8 mouse cellular contexts compared by ENCODE assay signal in genomic region chr3:19894630-19895578, GRCm38 (mm10).
DNase-seq lines count a peak whose midpoint lies in the region; ATAC-seq lines count a peak whose summit lies in the region.

No protein-coding gene starts in this region.

- peak; percentile 98 to 100 for ATAC-seq in hematopoietic stem cell, adult 5-6 weeks (replicated peaks in 1 of 2; ENCODE audit: insufficient read depth in 1 of 2, low FRiP score in 2 of 2, low TSS enrichment in 1 of 2, low read depth in 1 of 2, poor library complexity in 2 of 2, severe bottlenecking in 2 of 2)
- ATAC-seq in lung, embryonic 16.5 days (ENCODE audit: low read depth) = peak; percentile 100

- H3K9ac ChIP-seq in lung, embryonic 16.5 days (ENCODE audit: low read length) = peak overlapping the region; percentile 94

- peak overlapping the region; percentile 87 for H3K4me2 ChIP-seq in lung, embryonic 16.5 days (ENCODE audit: low read depth, low read length)

- peaks cover 12% of the 10 kb centered on the region for H3K4me1 ChIP-seq in lung, embryonic 16.5 days (replicated peaks; ENCODE audit: control insufficient read depth, insufficient read depth, low read length)

- H3K27ac ChIP-seq in lung, embryonic 16.5 days (ENCODE audit: low read length) = peak overlapping the region; percentile 82

- peak; percentile 89 for DNase-seq in MEL-GATA-1-ER (ENCODE audit: extremely low read depth, low read depth)
- peak; percentile 95 for DNase-seq in cerebellum, adult 8-10 months
- peak; percentile 95 for DNase-seq in forelimb bud, embryonic 11.5 days (ENCODE audit: low read depth, low spot score)
- DNase-seq in layer of hippocampus, adult 9-10 months (ENCODE audit: low spot score) = peak; percentile 97
- DNase-seq in ovary, postnatal 10 days (ENCODE audit: low spot score) = peak; percentile 77
- peak; percentile 89 to 94 for DNase-seq in thymus, postnatal 10 days (ENCODE audit: low spot score in 2 of 2)

- H3K9me3 ChIP-seq in lung, embryonic 16.5 days (ENCODE audit: control insufficient read depth, low read length) = no peaks in the 10 kb centered on the region

- peak overlapping the region; percentile 87 for H3K4me3 ChIP-seq in lung, embryonic 16.5 days (ENCODE audit: low read length)

- WGBS in lung, embryonic 16.5 days = under 1% methylated on average over 61 of the region's 68 CpGs

- no peaks in the 10 kb centered on the region for H3K27me3 ChIP-seq in lung, embryonic 16.5 days (ENCODE audit: control insufficient read depth, insufficient read depth, low read depth, low read length)

- peaks cover 8% of the 10 kb centered on the region for H3K36me3 ChIP-seq in lung, embryonic 16.5 days (ENCODE audit: control insufficient read depth, insufficient read depth, low read length)

Comparison
In these comparisons a context has a peak if more than half of its experiments do, and no peak if none do; other contexts are left out.
1. Peak in every context shown above with its lines: DNase-seq, ATAC-seq, H3K4me3 ChIP-seq and H3K27ac ChIP-seq.